Mouse (Mus musculus): ENCODE results near the gene Gla.

Gene Gla

GRCm38 (mm10) chrX:134609472-134609871 lies 8.5 kb upstream of the Gla start:
- Histone ChIP-seq H3K36me3 (ENCODE audit: insufficient read depth, low read length) (peaks cover 12% of the 10 kb centered on the region), H3K4me3 (replicated peaks; ENCODE audit: low read length) (no peak overlapping the region), H3K27me3 (ENCODE audit: insufficient read depth, low read length) (no peaks in the 10 kb centered on the region), H3K9me3 (ENCODE audit: low read length) (no peaks in the 10 kb centered on the region), H3K4me1 (replicated peaks; ENCODE audit: low read depth, low read length) (peaks cover 19% of the 10 kb centered on the region)
- TF ChIP-seq CTCF (conservative IDR thresholded peaks at IDR 0.05; ENCODE audit: low read length): no peak; the same call in 1 of the 2 replicates
- no peak for TF ChIP-seq NANOG (IDR thresholded peaks at IDR 0.05; ENCODE audit: borderline replicate concordance, low read length)

- TF ChIP-seq CTCF (conservative IDR thresholded peaks at IDR 0.05; ENCODE audit: low read length): no peak
- TF ChIP-seq NANOG (IDR thresholded peaks at IDR 0.05; ENCODE audit: borderline replicate concordance, low read length): no peak
- no peak for TF ChIP-seq POU5F1 (IDR thresholded peaks at IDR 0.05; ENCODE audit: borderline replicate concordance, low read length)
- Histone ChIP-seq H3K36me3 (ENCODE audit: insufficient read depth, low read length) (peaks cover 13% of the 10 kb centered on the region), H3K27me3 (ENCODE audit: insufficient read depth, low read length) (no peaks in the 10 kb centered on the region), H3K4me1 (replicated peaks; ENCODE audit: low read depth, low read length) (peaks cover 23% of the 10 kb centered on the region), H3K9me3 (ENCODE audit: low read length) (no peaks in the 10 kb centered on the region), H3K4me3 (replicated peaks; ENCODE audit: low read length) (peak overlapping the region; percentile 81)
Observed at GRCm38 (mm10) chrX:134601380-134602120, 625 bp upstream of the Gla start.

DNA sequence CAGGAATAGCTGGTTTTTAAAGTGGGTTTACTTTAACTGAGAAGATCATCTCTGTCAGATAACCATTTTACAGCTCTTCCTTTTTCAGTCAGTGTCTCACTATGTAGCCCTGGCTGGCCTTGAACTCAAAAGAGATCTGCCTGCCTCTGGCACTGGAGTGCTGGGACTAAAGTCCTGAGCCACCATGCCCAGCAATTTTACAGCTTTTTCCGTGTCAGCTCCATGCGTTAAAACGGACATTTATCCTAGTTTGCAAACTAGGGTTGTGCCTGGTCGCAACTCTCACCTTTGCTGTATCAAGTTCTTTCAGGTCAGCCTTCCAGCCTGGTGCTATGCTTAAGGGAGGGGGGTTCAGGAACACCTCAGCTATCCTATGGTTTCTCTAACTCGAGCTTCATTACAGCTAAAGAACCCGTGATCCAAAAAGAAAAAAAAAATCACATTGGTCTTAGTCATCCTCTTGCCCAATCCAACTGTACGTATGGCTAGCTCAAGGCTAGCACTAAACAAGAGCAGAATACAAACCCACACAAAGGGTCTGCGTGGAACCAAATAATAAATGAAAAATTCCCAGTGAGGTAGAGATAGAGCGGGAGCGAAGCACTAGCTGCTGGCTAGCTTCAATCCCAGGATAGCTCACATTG lies 881 bp downstream of the Gla start:
- TF ChIP-seq POU5F1 (IDR thresholded peaks at IDR 0.05; ENCODE audit: borderline replicate concordance, low read length) (no peak), CTCF (conservative IDR thresholded peaks at IDR 0.05; ENCODE audit: low read length) (no peak), NANOG (IDR thresholded peaks at IDR 0.05; ENCODE audit: borderline replicate concordance, low read length) (no peak)
- Histone ChIP-seq H3K27me3 (ENCODE audit: insufficient read depth, low read length) (no peaks in the 10 kb centered on the region), H3K36me3 (ENCODE audit: insufficient read depth, low read length) (peaks cover 15% of the 10 kb centered on the region), H3K4me1 (replicated peaks; ENCODE audit: low read depth, low read length) (peaks cover 27% of the 10 kb centered on the region), H3K4me3 (replicated peaks; ENCODE audit: low read length) (peak overlapping the region; percentile 86), H3K9me3 (ENCODE audit: low read length) (no peaks in the 10 kb centered on the region)

DNA sequence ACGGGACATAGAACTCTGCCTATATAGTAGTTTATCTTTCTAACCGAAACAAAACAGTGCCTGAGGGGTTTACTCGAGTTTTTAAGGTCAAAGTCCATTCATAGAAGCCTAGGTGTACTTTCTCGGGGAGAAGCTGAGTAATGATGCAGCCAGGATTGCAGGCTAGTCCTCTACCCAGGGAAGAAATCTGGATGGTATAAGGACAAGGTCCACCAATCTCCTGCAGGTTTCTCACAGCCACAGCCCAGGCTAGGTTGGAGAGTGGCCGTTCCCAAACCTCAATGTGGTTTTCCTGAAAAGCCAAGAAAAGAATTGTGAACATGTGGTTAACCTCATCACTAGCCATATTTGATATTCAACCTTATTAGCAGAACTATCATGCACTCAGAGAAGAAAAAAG lies 11.1 kb downstream of the Gla start:
- H3K36me3 ChIP-seq (ENCODE audit: insufficient read depth, low read length): peaks cover 55% of the 10 kb centered on the region
- H3K27me3 ChIP-seq (ENCODE audit: insufficient read depth, low read length): no peaks in the 10 kb centered on the region
- no peak for TF ChIP-seq NANOG (IDR thresholded peaks at IDR 0.05; ENCODE audit: borderline replicate concordance, low read length)
- TF ChIP-seq CTCF (conservative IDR thresholded peaks at IDR 0.05; ENCODE audit: low read length): no peak
- TF ChIP-seq POU5F1 (IDR thresholded peaks at IDR 0.05; ENCODE audit: borderline replicate concordance, low read length): no peak
- peaks cover 11% of the 10 kb centered on the region; the same call in 1 of the 2 replicates for H3K4me1 ChIP-seq (replicated peaks; ENCODE audit: low read depth, low read length)
- no peaks in the 10 kb centered on the region for H3K9me3 ChIP-seq (ENCODE audit: low read length)
- H3K4me3 ChIP-seq (replicated peaks; ENCODE audit: low read length): no peak overlapping the region

DNA sequence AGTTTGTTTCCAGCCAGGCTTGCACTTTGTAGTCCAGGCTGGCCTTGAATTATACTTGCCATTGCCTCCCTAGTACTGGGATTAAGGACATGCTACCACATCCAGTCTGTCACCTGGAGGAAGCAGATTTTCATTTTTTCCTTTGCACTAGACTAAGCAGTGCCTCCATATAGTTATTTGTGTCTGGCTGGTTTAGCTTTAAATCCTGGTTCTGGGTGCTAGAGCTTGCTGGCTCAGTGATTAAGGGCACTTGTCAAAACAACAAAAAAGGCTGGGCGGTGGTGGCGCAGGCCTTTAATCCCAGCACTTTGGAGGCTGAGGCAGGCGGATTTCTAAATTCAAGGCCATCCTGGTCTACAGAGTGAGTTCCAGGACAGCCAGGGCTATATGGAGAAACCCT lies 11.9 kb downstream of the Gla start:
- no peak for TF ChIP-seq NANOG (IDR thresholded peaks at IDR 0.05; ENCODE audit: borderline replicate concordance, low read length)
- TF ChIP-seq POU5F1 (IDR thresholded peaks at IDR 0.05; ENCODE audit: borderline replicate concordance, low read length): no peak
- no peak for TF ChIP-seq CTCF (conservative IDR thresholded peaks at IDR 0.05; ENCODE audit: low read length)
- Histone ChIP-seq H3K27me3 (ENCODE audit: insufficient read depth, low read length) (no peaks in the 10 kb centered on the region), H3K4me3 (replicated peaks; ENCODE audit: low read length) (no peak overlapping the region), H3K36me3 (ENCODE audit: insufficient read depth, low read length) (peaks cover 55% of the 10 kb centered on the region), H3K9me3 (ENCODE audit: low read length) (no peaks in the 10 kb centered on the region), H3K4me1 (replicated peaks; ENCODE audit: low read depth, low read length) (peaks cover 16% of the 10 kb centered on the region)

DNA sequence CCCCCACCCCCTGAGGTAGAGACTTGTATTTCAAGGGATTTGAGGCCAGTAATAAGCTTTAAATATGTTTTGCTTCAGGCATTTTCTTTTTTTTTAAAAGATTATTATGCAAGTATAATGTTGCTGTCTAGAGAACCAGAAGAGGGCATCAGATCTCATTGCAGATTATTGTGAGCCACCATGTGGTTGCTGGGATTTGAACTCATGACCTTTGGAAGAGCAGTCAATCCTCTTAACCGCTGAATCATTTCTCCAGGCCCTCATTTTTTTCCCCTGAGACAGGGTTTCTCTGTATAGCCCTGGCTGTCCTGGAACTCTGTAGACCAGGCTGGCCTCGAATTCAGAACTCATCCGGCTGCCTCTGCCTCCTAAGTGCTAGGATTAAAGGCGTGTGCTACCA lies 12.7 kb downstream of the Gla start:
- Histone ChIP-seq H3K27me3 (ENCODE audit: insufficient read depth, low read length) (no peaks in the 10 kb centered on the region), H3K4me1 (replicated peaks; ENCODE audit: low read depth, low read length) (peaks cover 16% of the 10 kb centered on the region), H3K9me3 (ENCODE audit: low read length) (no peaks in the 10 kb centered on the region), H3K36me3 (ENCODE audit: insufficient read depth, low read length) (peaks cover 55% of the 10 kb centered on the region), H3K4me3 (replicated peaks; ENCODE audit: low read length) (peak overlapping the region; percentile 84)
- TF ChIP-seq POU5F1 (IDR thresholded peaks at IDR 0.05; ENCODE audit: borderline replicate concordance, low read length) (no peak), CTCF (conservative IDR thresholded peaks at IDR 0.05; ENCODE audit: low read length) (no peak), NANOG (IDR thresholded peaks at IDR 0.05; ENCODE audit: borderline replicate concordance, low read length) (no peak)

DNA sequence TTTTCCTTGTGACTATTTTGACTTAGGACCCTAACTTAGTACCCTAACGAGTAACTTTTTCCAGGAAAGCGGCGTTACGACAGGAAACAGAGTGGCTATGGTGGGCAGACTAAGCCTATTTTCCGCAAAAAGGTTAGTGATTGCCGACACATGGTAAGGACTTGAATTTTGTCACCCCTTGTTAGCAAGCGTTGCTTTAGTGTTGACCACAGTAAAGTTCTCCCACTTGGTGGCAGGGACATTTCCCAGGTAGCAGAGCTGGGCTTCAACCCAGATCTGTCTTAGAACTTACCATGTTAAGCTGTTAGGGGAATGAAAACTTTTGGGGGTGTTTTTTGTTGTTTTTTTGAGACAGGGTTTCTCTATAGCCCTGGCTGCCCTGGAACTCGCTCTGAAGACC lies 14.5 kb downstream of the Gla start:
- Histone ChIP-seq H3K27me3 (ENCODE audit: insufficient read depth, low read length) (no peaks in the 10 kb centered on the region), H3K36me3 (ENCODE audit: insufficient read depth, low read length) (peaks cover 50% of the 10 kb centered on the region), H3K4me3 (replicated peaks; ENCODE audit: low read length) (peak overlapping the region; percentile 84), H3K4me1 (replicated peaks; ENCODE audit: low read depth, low read length) (peaks cover 14% of the 10 kb centered on the region), H3K9me3 (ENCODE audit: low read length) (no peaks in the 10 kb centered on the region)
- TF ChIP-seq POU5F1 (IDR thresholded peaks at IDR 0.05; ENCODE audit: borderline replicate concordance, low read length) (no peak), CTCF (conservative IDR thresholded peaks at IDR 0.05; ENCODE audit: low read length) (no peak), NANOG (IDR thresholded peaks at IDR 0.05; ENCODE audit: borderline replicate concordance, low read length) (no peak)

- Histone ChIP-seq H3K4me1 (replicated peaks; ENCODE audit: low read depth, low read length) (peaks cover 14% of the 10 kb centered on the region), H3K27me3 (ENCODE audit: insufficient read depth, low read length) (no peaks in the 10 kb centered on the region), H3K9me3 (ENCODE audit: low read length) (no peaks in the 10 kb centered on the region), H3K36me3 (ENCODE audit: insufficient read depth, low read length) (peaks cover 39% of the 10 kb centered on the region), H3K4me3 (replicated peaks; ENCODE audit: low read length) (peak within 1 kb of the TSS; percentile 84)
- TF ChIP-seq CTCF (conservative IDR thresholded peaks at IDR 0.05; ENCODE audit: low read length) (peak; percentile 28), POU5F1 (IDR thresholded peaks at IDR 0.05; ENCODE audit: borderline replicate concordance, low read length) (no peak), NANOG (IDR thresholded peaks at IDR 0.05; ENCODE audit: borderline replicate concordance, low read length) (no peak)
Observed at GRCm38 (mm10) chrX:134585103-134586002, 15.6 kb downstream of the Gla start, which contains the start of gene Rpl36a. Gene Rpl36a (plus strand): TSS chrX:134585654.

All from E14TG2a.4 (cell line).